Mouse (Mus musculus): ENCODE results near the gene Gucd1.
"Not testable (repeated sequence)": the region's sequence is repeated elsewhere in the genome, so short reads cannot be mapped to it uniquely, and the experiment has no call there.

Gene Gucd1

GRCm38 (mm10) chr10:75484767-75485166 lies 33.0 kb downstream of the Gucd1 start:
- in situ Hi-C loops (cut with MboI; ENCODE audit: low pct_unique_long_range_greater_than_20kb in 1 of 2, low sequenced_read_pairs in 2 of 2, unreplicated experiment in 1 of 2): loop anchor here in 1 of 2 experiments (5.0 kb wide), 1 partner anchor 42 kb away; no protein-coding TSS in a partner anchor

- in situ Hi-C loops (cut with MboI; ENCODE audit: low pct_unique_long_range_greater_than_20kb in 1 of 2, low sequenced_read_pairs in 2 of 2, unreplicated experiment in 1 of 2): no loop called here
Measured at GRCm38 (mm10) chr10:75484066-75484465, 33.7 kb downstream of the Gucd1 start.

GRCm38 (mm10) chr10:75482919-75483483 lies 34.8 kb downstream of the Gucd1 start:
- in situ Hi-C loops (cut with MboI; ENCODE audit: low pct_unique_long_range_greater_than_20kb in 1 of 2, low sequenced_read_pairs in 2 of 2, unreplicated experiment in 1 of 2): no loop called here

- in situ Hi-C loops (cut with MboI; ENCODE audit: low pct_unique_long_range_greater_than_20kb in 1 of 2, low sequenced_read_pairs in 2 of 2, unreplicated experiment in 1 of 2): no loop called here
Measured at GRCm38 (mm10) chr10:75482271-75482670, 35.5 kb downstream of the Gucd1 start.

GRCm38 (mm10) chr10:75481703-75482102 lies 36.1 kb downstream of the Gucd1 start:
- in situ Hi-C loops (cut with MboI; ENCODE audit: low pct_unique_long_range_greater_than_20kb in 1 of 2, low sequenced_read_pairs in 2 of 2, unreplicated experiment in 1 of 2): no loop called here

GRCm38 (mm10) chr10:75479955-75480354 lies 37.8 kb downstream of the Gucd1 start:
- in situ Hi-C loops (cut with MboI; ENCODE audit: low pct_unique_long_range_greater_than_20kb in 1 of 2, low sequenced_read_pairs in 2 of 2, unreplicated experiment in 1 of 2): no loop called here

- in situ Hi-C loops (cut with MboI; ENCODE audit: low pct_unique_long_range_greater_than_20kb in 1 of 2, low sequenced_read_pairs in 2 of 2, unreplicated experiment in 1 of 2): no loop called here
Measured at GRCm38 (mm10) chr10:75477034-75477433, 40.7 kb downstream of the Gucd1 start.

GRCm38 (mm10) chr10:75475139-75475850 lies 42.5 kb downstream of the Gucd1 start:
- in situ Hi-C loops (cut with MboI; ENCODE audit: low pct_unique_long_range_greater_than_20kb in 1 of 2, low sequenced_read_pairs in 2 of 2, unreplicated experiment in 1 of 2): not testable (repeated sequence)

- in situ Hi-C loops (cut with MboI; ENCODE audit: low pct_unique_long_range_greater_than_20kb in 1 of 2, low sequenced_read_pairs in 2 of 2, unreplicated experiment in 1 of 2): no loop called here
Measured at GRCm38 (mm10) chr10:75474571-75474970, 43.2 kb downstream of the Gucd1 start.

GRCm38 (mm10) chr10:75473411-75473810 lies 44.4 kb downstream of the Gucd1 start:
- in situ Hi-C loops (cut with MboI; ENCODE audit: low pct_unique_long_range_greater_than_20kb in 1 of 2, low sequenced_read_pairs in 2 of 2, unreplicated experiment in 1 of 2): no loop called here

GRCm38 (mm10) chr10:75465781-75466550 lies 51.8 kb downstream of the Gucd1 start:
- in situ Hi-C loops (cut with MboI; ENCODE audit: low pct_unique_long_range_greater_than_20kb in 1 of 2, low sequenced_read_pairs in 2 of 2, unreplicated experiment in 1 of 2): no loop called here

- in situ Hi-C loops (cut with MboI; ENCODE audit: low pct_unique_long_range_greater_than_20kb in 1 of 2, low sequenced_read_pairs in 2 of 2, unreplicated experiment in 1 of 2): no loop called here
Measured at GRCm38 (mm10) chr10:75462728-75463127, 55.0 kb downstream of the Gucd1 start.

- in situ Hi-C loops (cut with MboI; ENCODE audit: low pct_unique_long_range_greater_than_20kb in 1 of 2, low sequenced_read_pairs in 2 of 2, unreplicated experiment in 1 of 2): no loop called here
Measured at GRCm38 (mm10) chr10:75458329-75458728, 59.4 kb downstream of the Gucd1 start.

- in situ Hi-C loops (cut with MboI; ENCODE audit: low pct_unique_long_range_greater_than_20kb in 1 of 2, low sequenced_read_pairs in 2 of 2, unreplicated experiment in 1 of 2): no loop called here
Measured at GRCm38 (mm10) chr10:75457852-75458251, 59.9 kb downstream of the Gucd1 start.

GRCm38 (mm10) chr10:75456061-75456831 lies 61.5 kb downstream of the Gucd1 start:
- in situ Hi-C loops (cut with MboI; ENCODE audit: low pct_unique_long_range_greater_than_20kb in 1 of 2, low sequenced_read_pairs in 2 of 2, unreplicated experiment in 1 of 2): not testable (repeated sequence)

- in situ Hi-C loops (cut with MboI; ENCODE audit: low pct_unique_long_range_greater_than_20kb in 1 of 2, low sequenced_read_pairs in 2 of 2, unreplicated experiment in 1 of 2): no loop called here
Measured at GRCm38 (mm10) chr10:75451036-75451786, 66.6 kb downstream of the Gucd1 start.

- in situ Hi-C loops (cut with MboI; ENCODE audit: low pct_unique_long_range_greater_than_20kb in 1 of 2, low sequenced_read_pairs in 2 of 2, unreplicated experiment in 1 of 2): no loop called here
Measured at GRCm38 (mm10) chr10:75450331-75450730, 67.4 kb downstream of the Gucd1 start.

GRCm38 (mm10) chr10:75448806-75449420 lies 68.9 kb downstream of the Gucd1 start:
- in situ Hi-C loops (cut with MboI; ENCODE audit: low pct_unique_long_range_greater_than_20kb in 1 of 2, low sequenced_read_pairs in 2 of 2, unreplicated experiment in 1 of 2): loop anchor here in 1 of 2 experiments (25.0 kb wide), 1 partner anchor 262 kb away; no protein-coding TSS in a partner anchor
